Comparison of ENCODE assay signal across 8 mouse cellular contexts in genomic region chr2:160731839-160732261, GRCm38 (mm10). TPM values are rescaled to one million over a fixed set of nuclear protein-coding genes. Genes with fewer than 3 reads are reported as not detected.
DNase-seq lines count a peak whose midpoint lies in the region; ATAC-seq and TF ChIP-seq lines count a peak whose summit lies in the region.

No protein-coding gene starts in this region.

- H3K27me3 ChIP-seq in erythroblast, embryonic 14.5 days (ENCODE audit: control insufficient read depth) = peaks cover 53% of the 10 kb centered on the region
- H3K27me3 ChIP-seq in intestine, postnatal 0 days (replicated peaks; ENCODE audit: control insufficient read depth, insufficient read depth, low read length) = no peaks in the 10 kb centered on the region
- no peaks in the 10 kb centered on the region for H3K27me3 ChIP-seq in limb, embryonic 11.5 days (ENCODE audit: control insufficient read depth, insufficient read depth, low read length)
- 0 out of 2 replicates have a peak, but pooled peaks cover 3% of the 10 kb centered on the region for H3K27me3 ChIP-seq in midbrain, embryonic 12.5 days

- peaks cover 24% of the 10 kb centered on the region for H3K4me1 ChIP-seq in erythroblast, embryonic 14.5 days (ENCODE audit: control insufficient read depth)
- H3K4me1 ChIP-seq in intestine, postnatal 0 days (replicated peaks; ENCODE audit: control insufficient read depth, insufficient read depth, low read length) = peaks cover 16% of the 10 kb centered on the region
- H3K4me1 ChIP-seq in limb, embryonic 11.5 days (ENCODE audit: control insufficient read depth, insufficient read depth, low read length) = peaks cover 21% of the 10 kb centered on the region
- peaks cover 48% of the 10 kb centered on the region for H3K4me1 ChIP-seq in midbrain, embryonic 12.5 days

- WGBS in intestine, postnatal 0 days = under 1% methylated on average over 32 of the region's 32 CpGs
- WGBS in limb, embryonic 11.5 days = under 1% methylated on average over 32 of the region's 32 CpGs
- under 1% methylated on average over 31 of the region's 32 CpGs for WGBS in midbrain, embryonic 12.5 days

- H3K36me3 ChIP-seq in erythroblast, embryonic 14.5 days (ENCODE audit: control insufficient read depth) = no peaks in the 10 kb centered on the region; the same call in 1 of the 2 replicates
- 0 out of 2 replicates have a peak, but pooled peaks cover 6% of the 10 kb centered on the region for H3K36me3 ChIP-seq in intestine, postnatal 0 days (ENCODE audit: control insufficient read depth, insufficient read depth)
- peaks cover 4% of the 10 kb centered on the region for H3K36me3 ChIP-seq in limb, embryonic 11.5 days (ENCODE audit: control insufficient read depth, insufficient read depth, low read length)
- H3K36me3 ChIP-seq in midbrain, embryonic 12.5 days = peaks cover 26% of the 10 kb centered on the region

- H3K4me3 ChIP-seq in erythroblast, embryonic 14.5 days (replicated peaks) = peak overlapping the region; percentile 77
- H3K4me3 ChIP-seq in intestine, postnatal 0 days (ENCODE audit: low read depth, low read length) = peak overlapping the region; percentile 97
- peak overlapping the region; percentile 85 for H3K4me3 ChIP-seq in limb, embryonic 11.5 days (ENCODE audit: low read depth, low read length)
- peak overlapping the region; percentile 92 for H3K4me3 ChIP-seq in midbrain, embryonic 12.5 days

- DNase-seq in embryo, embryonic 10 days (ENCODE audit: low spot score) = peak; percentile 60
- peak; percentile 77 for DNase-seq in limb, embryonic 11.5 days (ENCODE audit: low spot score)
- DNase-seq in testis, postnatal 10 days (ENCODE audit: low spot score) = peak; percentile 87

- H3K4me2 ChIP-seq in intestine, postnatal 0 days (replicated peaks; ENCODE audit: low read depth) = peak overlapping the region; percentile 95
- H3K4me2 ChIP-seq in limb, embryonic 11.5 days (ENCODE audit: low read depth, severe bottlenecking) = peak overlapping the region; percentile 65
- H3K4me2 ChIP-seq in midbrain, embryonic 12.5 days (replicated peaks) = peak overlapping the region; percentile 92

- H3K27ac ChIP-seq in intestine, postnatal 0 days (ENCODE audit: low read depth, low read length) = peak overlapping the region; percentile 91
- H3K27ac ChIP-seq in limb, embryonic 11.5 days (replicated peaks; ENCODE audit: low read depth, low read length) = peak overlapping the region; percentile 93; the same call in 1 of the 2 replicates
- peak overlapping the region; percentile 98 for H3K27ac ChIP-seq in midbrain, embryonic 12.5 days (replicated peaks)

- H3K9me3 ChIP-seq in erythroblast, embryonic 14.5 days (ENCODE audit: control insufficient read depth, low read length) = no peaks in the 10 kb centered on the region
- no peaks in the 10 kb centered on the region for H3K9me3 ChIP-seq in intestine, postnatal 0 days (ENCODE audit: control insufficient read depth)
- no peaks in the 10 kb centered on the region for H3K9me3 ChIP-seq in limb, embryonic 11.5 days (ENCODE audit: control insufficient read depth, low read length)
- no peaks in the 10 kb centered on the region for H3K9me3 ChIP-seq in midbrain, embryonic 12.5 days

- peak; percentile 32 for TF ChIP-seq CTCF in intestine, postnatal 0 days (IDR thresholded peaks at IDR 0.05; ENCODE audit: low read depth)

- ATAC-seq in erythroblast, adult 5-6 weeks (replicated peaks; ENCODE audit: low FRiP score, poor library complexity, severe bottlenecking) = no peak
- ATAC-seq in granulocyte monocyte progenitor cell, adult 5-6 weeks (replicated peaks; ENCODE audit: poor library complexity, severe bottlenecking) = peak; percentile 11
- 0 out of 2 replicates have a peak, but pooled peaks have one; percentile 7 for ATAC-seq in intestine, postnatal 0 days
- peak; percentile 28; the same call in 1 of the 2 replicates for ATAC-seq in limb, embryonic 11.5 days (ENCODE audit: insufficient number of reproducible peaks, low FRiP score, low TSS enrichment, low read depth)
- peak; percentile 17 for ATAC-seq in midbrain, embryonic 12.5 days (ENCODE audit: low FRiP score, low read depth)

- peak overlapping the region; percentile 94 for H3K9ac ChIP-seq in intestine, postnatal 0 days (ENCODE audit: low read depth, low read length)
- peak overlapping the region; percentile 99 for H3K9ac ChIP-seq in limb, embryonic 11.5 days (ENCODE audit: low read length)
- H3K9ac ChIP-seq in midbrain, embryonic 12.5 days (replicated peaks) = peak overlapping the region; percentile 98

RNA-seq across cellular contexts. Expression of gene Plcg1, which starts 0.8 kb away (rescaled TPM):
- polyA plus RNA-seq in erythroblast, embryonic 14.5 days (2012) = 0.04 TPM in 2 replicates
- 0.38 and 1.3 TPM in 2 replicates for total RNA-seq in erythroblast, adult 5-6 weeks (2015; ENCODE audit: low replicate concordance)
- total RNA-seq in erythroblast, adult 5-6 weeks (2017; ENCODE audit: low replicate concordance) = 2.8 and 6.1 TPM in 2 replicates
- 22.9 and 27.0 TPM in 2 replicates for total RNA-seq in granulocyte monocyte progenitor cell, adult 5-6 weeks (2014; fragmentation: Nextera tagmentation)
- 16.5 and 17.8 TPM in 2 replicates for total RNA-seq in granulocyte monocyte progenitor cell, adult 5-6 weeks (2017)
- 10.9 and 13.3 TPM in 2 replicates for polyA plus RNA-seq in intestine, postnatal 0 days (2015; fragmentation: Nextera tagmentation; extraction: Ambion mirVana)
- 83.7 and 98.5 TPM in 2 replicates for polyA plus RNA-seq in limb, embryonic 11.5 days (2014; fragmentation: Nextera tagmentation; extraction: Ambion mirVana)
- polyA plus RNA-seq in midbrain, embryonic 12.5 days (2016; fragmentation: Nextera tagmentation; extraction: Ambion mirVana) = 108 and 110 TPM in 2 replicates

Comparison
In these comparisons a context has a peak if more than half of its experiments do, and no peak if none do; other contexts are left out.
1. RNA of gene Plcg1, which starts 0.8 kb away (polyA plus RNA-seq): 108 to 110 TPM in midbrain, embryonic 12.5 days, 83.7 to 98.5 TPM in limb, embryonic 11.5 days and 10.9 to 13.3 TPM in intestine, postnatal 0 days; 0.04 TPM in erythroblast, embryonic 14.5 days; every median in the first group is over 10 times any median in the second.
2. Peak in every context shown above with its lines, with median percentiles within 50 percentile points of each other: H3K4me3 ChIP-seq, DNase-seq, H3K27ac ChIP-seq, H3K4me2 ChIP-seq and H3K9ac ChIP-seq.